Mouse (Mus musculus) G1E (cell line): ENCODE data around the gene Pbx3.

Source experiments
- CTCF ChIP-seq: IDR thresholded peaks from 2 replicates; pipeline ENCODE4 v1.5.1; 2012; ENCODE audit warnings: low read depth, low read length, inconsistent platforms, mixed read lengths
- GATA2 ChIP-seq: IDR thresholded peaks from 2 replicates; pipeline ENCODE4 v1.6.1; 2012; ENCODE audit warnings: low read depth, low read length, inconsistent platforms, borderline replicate concordance
- POLR2AphosphoS5 ChIP-seq: IDR thresholded peaks from 2 replicates; pipeline ENCODE4 v1.6.1; 2012; ENCODE audit warnings: low read depth, low read length, inconsistent platforms; ENCODE audit not compliant: insufficient replicate concordance
- TAL1 ChIP-seq: conservative IDR thresholded peaks from 2 replicates; pipeline ENCODE4 v1.6.1; 2012; ENCODE audit warnings: low read depth, low read length, inconsistent platforms, mixed read lengths

DNA sequence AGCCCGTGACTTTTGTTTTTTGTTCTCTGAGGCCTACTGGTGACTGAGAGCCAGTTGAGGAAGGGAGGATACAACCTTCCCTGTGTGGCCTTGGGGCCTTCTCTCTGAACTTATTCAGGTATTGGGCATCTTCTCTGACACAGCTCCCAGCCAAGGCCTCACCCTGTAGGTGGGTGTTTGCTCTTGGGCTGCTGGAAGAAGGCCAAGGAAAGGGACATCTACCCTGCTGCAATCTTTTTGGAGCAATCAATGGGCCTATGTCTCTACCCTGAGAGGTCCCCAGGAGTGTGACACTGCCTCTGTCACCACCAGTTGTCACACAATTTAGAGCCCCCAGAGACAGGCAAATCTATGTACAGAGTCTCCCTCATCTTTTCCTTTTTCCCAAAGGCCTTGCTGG, 226.5 kb downstream of the Pbx3 start:
- TF ChIP-seq CTCF: no peak
- TF ChIP-seq TAL1: no peak
- no peak for TF ChIP-seq POLR2AphosphoS5
- no peak for TF ChIP-seq GATA2
